Mouse (Mus musculus) olfactory bulb, adult 2 months (tissue): ENCODE measurements around the gene Dusp7.

Experiments used
- CTCF ChIP-seq: fragments of 200-500 bp; IDR thresholded peaks from 2 replicates; pipeline ENCODE4 v1.5.1; 2012; ENCODE audit warnings: low read depth, mild to moderate bottlenecking, low read length, moderate library complexity; ENCODE audit not compliant: insufficient read depth
- POLR2A ChIP-seq: fragments of 200-500 bp; IDR thresholded peaks from 2 replicates; pipeline ENCODE4 v1.6.1; 2012; ENCODE audit warnings: mild to moderate bottlenecking, low read depth, low read length, moderate library complexity; ENCODE audit not compliant: insufficient read depth

DNA sequence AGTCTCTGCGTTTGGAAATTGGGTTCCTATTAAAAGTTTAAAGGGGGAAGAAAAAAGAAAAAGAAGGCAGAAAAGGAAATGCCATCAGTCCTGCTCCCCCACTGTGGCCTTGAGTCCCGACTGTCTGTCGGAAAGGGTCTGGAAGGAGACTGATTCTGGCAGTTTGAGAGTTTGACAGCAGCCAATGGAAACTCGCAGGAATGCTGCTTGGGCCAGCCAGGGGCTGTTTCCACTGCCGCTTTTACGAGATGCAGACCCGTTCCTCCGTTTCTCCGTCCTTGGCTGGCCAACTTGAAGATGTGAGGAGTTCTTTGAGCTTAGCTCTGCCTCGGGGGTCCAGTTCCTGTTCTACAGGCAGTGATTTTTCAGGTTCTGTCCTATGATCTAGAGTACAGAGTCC lies 20.2 kb upstream of the Dusp7 start:
- TF ChIP-seq CTCF = no peak
- TF ChIP-seq POLR2A = no peak
